Mouse (Mus musculus): ENCODE measurements around the gene Gm12666.
"Not testable (repeated sequence)": the region's sequence is repeated elsewhere in the genome, so short reads cannot be mapped to it uniquely, and the experiment has no call there.

Gm12666 gene

GRCm38 (mm10) chr4:92191649-92192048 is at the start of gene Gm12666:
Gm12666 (minus strand) TSS chr4:92191749.
- not testable (repeated sequence) for DNase-seq (ENCODE audit: inconsistent ontology term)

GRCm38 (mm10) chr4:92226326-92226725 is 34.8 kb upstream of the Gm12666 start:
- DNase-seq (ENCODE audit: inconsistent ontology term) = no peak

- no peak for DNase-seq (ENCODE audit: inconsistent ontology term)
Observed at GRCm38 (mm10) chr4:92216286-92216685, 24.7 kb upstream of the Gm12666 start.

GRCm38 (mm10) chr4:92152646-92153045 is 38.9 kb downstream of the Gm12666 start:
- no peak for DNase-seq (ENCODE audit: inconsistent ontology term)

GRCm38 (mm10) chr4:92147134-92147533 is 44.4 kb downstream of the Gm12666 start, which contains the start of gene Izumo3:
Izumo3 (minus strand) TSS chr4:92147234.
- DNase-seq (ENCODE audit: inconsistent ontology term) = no peak
